Mouse (Mus musculus) gastrocnemius, adult 2 months (tissue): ENCODE results near the gene Dpp6. TPM values are rescaled to one million over a fixed set of nuclear protein-coding genes. Genes with fewer than 3 reads are reported as not detected.
A peak's percentile ranks its signal among the peaks of the same experiment; 100 is the strongest.

Source experiments
- DNase-seq: peaks from one replicate; pipeline ENCODE4 v3.0.0; 2022
- H3K27ac ChIP-seq: fragments of 200-600 bp; 2 replicates; pipeline ENCODE4 v1.8.1; 2022; ENCODE audit warnings: mild to moderate bottlenecking
- H3K4me3 ChIP-seq: fragments of 200-600 bp; 2 replicates; pipeline ENCODE4 v1.8.1; 2022; ENCODE audit warnings: mild to moderate bottlenecking, moderate library complexity
- CTCF ChIP-seq: fragments of 200-600 bp; IDR thresholded peaks from 2 replicates; pipeline ENCODE4 v1.8.1; 2022; ENCODE audit warnings: antibody characterized with exemption, mild to moderate bottlenecking, moderate library complexity
- intact Hi-C: fragments of 180-260 bp; cut with DNase I; formaldehyde crosslinking; loops from one replicate; pipeline ENCODE4 v1.15.1; 2025
- total RNA-seq, 2 experiments: library from RNA; stranded (reverse); gene quantifications; 2 replicates each; pipeline ENCODE4 v1.2.3; 2021

Gene Dpp6
- total RNA-seq, 2 experiments from 2014 or later, result 0.25 to 0.64 TPM

- intact Hi-C loops, result no loop called here
- Histone ChIP-seq H3K4me3 (peak overlapping the region; percentile 39), H3K27ac (no peak overlapping the region)
- TF ChIP-seq CTCF, result no peak
- DNase-seq, result no peak
Observed at GRCm38 (mm10) chr5:27049341-27050091, 232.5 kb downstream of the Dpp6 start.

DNA sequence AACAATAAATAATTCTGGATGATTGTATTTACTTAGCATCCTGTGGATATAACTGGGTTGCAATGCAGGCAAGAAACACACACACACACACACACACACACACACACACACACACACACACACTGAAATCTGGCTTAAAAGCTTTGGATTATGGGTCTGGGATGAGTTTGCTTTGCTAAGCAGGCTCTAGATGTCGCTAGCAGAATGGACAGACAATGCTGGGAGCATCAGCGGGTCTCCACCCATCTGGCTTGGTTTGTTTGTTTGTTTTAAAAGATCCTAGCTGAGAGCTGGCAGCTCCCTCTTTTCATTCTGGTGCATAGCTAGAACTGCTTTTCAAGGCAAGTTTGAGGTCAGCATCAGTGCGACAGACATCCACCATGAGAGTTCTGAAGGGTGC is 234.2 kb downstream of the Dpp6 start:
- no peak for TF ChIP-seq CTCF
- no peak overlapping the region for H3K4me3 ChIP-seq
- intact Hi-C loops, result no loop called here
- DNase-seq, result no peak
- no peak overlapping the region for H3K27ac ChIP-seq

- intact Hi-C loops, result no loop called here
- DNase-seq, result no peak
- Histone ChIP-seq H3K4me3 (no peak overlapping the region), H3K27ac (no peak overlapping the region)
- TF ChIP-seq CTCF, result no peak
Observed at GRCm38 (mm10) chr5:27052441-27052840, 235.4 kb downstream of the Dpp6 start.

- no peak overlapping the region for H3K4me3 ChIP-seq
- intact Hi-C loops, result no loop called here
- DNase-seq, result no peak
- TF ChIP-seq CTCF, result no peak
- no peak overlapping the region for H3K27ac ChIP-seq
Observed at GRCm38 (mm10) chr5:27056436-27056835, 239.4 kb downstream of the Dpp6 start.

DNA sequence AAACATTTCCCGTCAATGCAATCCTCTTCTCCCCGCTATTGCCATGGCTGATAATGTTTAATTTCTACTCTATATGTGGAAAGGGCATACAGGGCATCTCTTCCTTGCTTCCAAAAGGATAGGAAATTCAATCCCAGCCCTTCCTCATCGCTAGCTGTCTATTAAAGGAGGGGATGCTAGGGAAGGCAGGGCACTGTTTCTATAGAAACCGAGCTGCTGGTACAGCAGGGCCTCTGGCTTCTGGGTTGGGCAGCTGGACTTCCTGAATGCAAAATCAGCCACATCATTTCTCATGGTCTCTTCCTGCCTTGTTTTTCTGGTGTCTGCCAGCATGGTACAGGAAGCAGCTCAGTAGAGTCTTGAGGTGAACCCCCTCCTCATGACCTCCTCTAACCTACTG is 243.1 kb downstream of the Dpp6 start:
- no peak for DNase-seq
- Histone ChIP-seq H3K27ac (no peak overlapping the region), H3K4me3 (no peak overlapping the region)
- intact Hi-C loops, result no loop called here
- TF ChIP-seq CTCF, result no peak

DNA sequence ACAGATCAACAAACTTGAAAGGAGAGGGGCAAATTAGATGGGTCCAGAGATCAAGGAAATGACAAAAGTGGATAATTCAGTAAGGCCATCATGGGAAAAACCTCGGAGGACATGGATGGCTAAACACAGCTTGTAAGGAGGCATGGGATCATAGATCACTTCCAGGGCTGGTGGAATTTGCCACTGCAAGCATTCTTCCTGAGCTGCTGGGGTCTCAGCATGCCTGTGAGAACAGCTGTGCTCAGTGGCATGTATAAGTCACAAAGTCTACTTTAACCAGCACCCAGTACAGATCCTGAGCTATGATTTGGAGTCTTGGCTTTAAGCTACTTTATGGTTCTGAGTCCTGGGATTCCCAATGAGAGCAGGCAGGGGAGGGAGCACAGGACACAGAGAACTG is 246.9 kb downstream of the Dpp6 start:
- Histone ChIP-seq H3K4me3 (no peak overlapping the region), H3K27ac (no peak overlapping the region)
- intact Hi-C loops, result no loop called here
- no peak for DNase-seq
- no peak for TF ChIP-seq CTCF

DNA sequence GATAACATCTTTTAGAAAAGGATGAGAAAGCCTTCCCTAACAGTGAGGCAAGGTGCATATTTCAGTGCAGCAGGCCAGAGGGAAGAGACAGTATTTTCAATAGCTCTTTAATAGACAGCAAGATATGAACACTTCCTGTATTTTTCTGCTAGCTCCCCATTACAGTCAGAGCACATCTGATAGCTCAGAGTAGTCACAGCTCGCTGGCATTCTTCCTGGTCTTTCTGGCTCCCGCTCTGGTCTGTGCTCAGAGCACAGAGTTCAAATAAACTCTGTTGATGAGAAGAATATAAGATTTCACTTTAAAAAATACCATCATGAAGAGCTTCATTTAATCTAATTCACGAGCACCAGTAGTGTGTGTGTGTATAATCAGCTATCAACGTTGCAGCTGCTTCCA is 249.8 kb downstream of the Dpp6 start:
- no peak for TF ChIP-seq CTCF
- no peak overlapping the region for H3K4me3 ChIP-seq

DNA sequence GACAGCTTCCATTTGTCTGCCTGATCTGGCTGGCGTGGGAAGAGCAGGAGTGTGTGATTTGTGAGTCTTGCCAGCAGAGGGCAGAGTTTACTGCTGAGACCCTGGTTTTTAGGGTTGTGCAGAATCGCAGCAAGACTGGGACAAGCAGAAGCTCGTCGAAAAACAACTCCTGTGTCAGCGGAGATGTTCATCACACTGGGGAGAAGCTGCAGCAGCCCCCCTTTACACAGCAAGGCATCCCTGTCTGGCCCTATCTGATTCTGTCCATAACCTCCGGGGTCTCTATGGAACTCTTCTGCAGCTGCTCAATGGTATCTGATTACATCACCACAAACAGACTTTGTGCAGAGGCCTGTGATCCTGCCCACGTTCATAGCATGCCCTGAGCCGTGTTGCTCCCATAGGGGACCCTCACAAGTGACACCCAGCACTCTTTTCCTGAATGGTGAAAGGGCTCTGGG is 258.2 kb downstream of the Dpp6 start:
- DNase-seq, result peak; percentile 22

More for the DNA sequence above, 249.8 kb downstream of the Dpp6 start:
- no peak for DNase-seq
- H3K27ac ChIP-seq, result no peak overlapping the region
- intact Hi-C loops, result no loop called here

GRCm38 (mm10) chr5:27076046-27076445 is 259.0 kb downstream of the Dpp6 start:
- TF ChIP-seq CTCF, result no peak

More for the DNA sequence above, 258.2 kb downstream of the Dpp6 start:
- Histone ChIP-seq H3K4me3 (no peak overlapping the region), H3K27ac (no peak overlapping the region)
- intact Hi-C loops, result loop anchor here (10.0 kb wide), 1 partner anchor 540 kb away; no protein-coding TSS in a partner anchor
- TF ChIP-seq CTCF, result peak; percentile 66

DNA sequence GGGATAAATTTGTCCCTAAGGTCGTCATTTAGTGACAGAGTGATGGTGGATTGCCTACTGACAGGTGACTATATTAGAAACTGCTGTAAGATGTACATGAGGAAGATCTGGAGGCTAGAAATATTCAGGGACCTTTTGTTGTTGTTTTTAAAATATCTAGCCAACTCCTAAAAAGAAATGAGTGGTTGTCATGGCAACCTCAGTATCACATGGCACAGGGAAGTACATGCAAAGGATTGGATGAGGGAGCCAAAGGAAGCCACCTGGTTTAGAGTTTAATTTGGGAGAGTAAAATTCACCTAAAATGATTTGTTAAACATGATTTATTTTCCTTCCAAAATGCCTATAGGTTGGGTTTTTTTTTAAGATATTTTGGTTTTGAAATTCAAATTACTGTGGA is 260.8 kb downstream of the Dpp6 start:
- intact Hi-C loops, result loop anchor here (10.0 kb wide), 1 partner anchor 537 kb away; no protein-coding TSS in a partner anchor
- Histone ChIP-seq H3K27ac (no peak overlapping the region), H3K4me3 (no peak overlapping the region)
- DNase-seq, result no peak
- TF ChIP-seq CTCF, result no peak

More at GRCm38 (mm10) chr5:27076046-27076445, 259.0 kb downstream of the Dpp6 start:
- Histone ChIP-seq H3K27ac (no peak overlapping the region), H3K4me3 (no peak overlapping the region)
- intact Hi-C loops, result loop anchor here (10.0 kb wide), 1 partner anchor 539 kb away; no protein-coding TSS in a partner anchor
- DNase-seq, result no peak

DNA sequence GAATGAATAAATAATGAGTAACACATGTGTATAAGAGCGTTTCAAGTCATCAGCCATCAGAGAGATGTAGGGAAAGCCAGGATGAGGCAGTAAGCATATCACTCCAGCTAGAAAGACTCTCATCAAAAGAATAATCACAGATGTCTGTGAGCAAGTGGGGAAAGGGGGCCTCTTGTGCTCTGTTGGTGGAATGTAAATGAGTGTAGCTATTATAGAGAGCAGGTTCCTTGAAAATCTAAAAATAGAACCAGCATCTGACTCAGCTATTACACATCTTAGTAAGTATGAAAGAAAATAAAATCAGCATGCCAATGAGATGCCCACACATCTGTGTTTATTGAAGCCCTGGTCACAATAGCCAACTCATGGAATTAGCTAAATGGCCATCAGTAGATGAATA is 264.3 kb downstream of the Dpp6 start:
- TF ChIP-seq CTCF, result no peak
- Histone ChIP-seq H3K27ac (no peak overlapping the region), H3K4me3 (no peak overlapping the region)
- intact Hi-C loops, result no loop called here
- no peak for DNase-seq

- Histone ChIP-seq H3K4me3 (no peak overlapping the region), H3K27ac (no peak overlapping the region)
- no peak for DNase-seq
- no peak for TF ChIP-seq CTCF
- intact Hi-C loops, result no loop called here
Observed at GRCm38 (mm10) chr5:27083762-27084161, 266.8 kb downstream of the Dpp6 start.

GRCm38 (mm10) chr5:27108221-27108620 is 291.2 kb downstream of the Dpp6 start:
- no peak for TF ChIP-seq CTCF
- no peak for DNase-seq
- Histone ChIP-seq H3K27ac (no peak overlapping the region), H3K4me3 (no peak overlapping the region)
- intact Hi-C loops, result no loop called here

GRCm38 (mm10) chr5:27122479-27122878 is 305.5 kb downstream of the Dpp6 start:
- Histone ChIP-seq H3K4me3 (no peak overlapping the region), H3K27ac (no peak overlapping the region)
- TF ChIP-seq CTCF, result no peak
- intact Hi-C loops, result no loop called here
- DNase-seq, result no peak
